Mouse (Mus musculus): ENCODE data around the gene Grik4.

Gene Grik4

DNA sequence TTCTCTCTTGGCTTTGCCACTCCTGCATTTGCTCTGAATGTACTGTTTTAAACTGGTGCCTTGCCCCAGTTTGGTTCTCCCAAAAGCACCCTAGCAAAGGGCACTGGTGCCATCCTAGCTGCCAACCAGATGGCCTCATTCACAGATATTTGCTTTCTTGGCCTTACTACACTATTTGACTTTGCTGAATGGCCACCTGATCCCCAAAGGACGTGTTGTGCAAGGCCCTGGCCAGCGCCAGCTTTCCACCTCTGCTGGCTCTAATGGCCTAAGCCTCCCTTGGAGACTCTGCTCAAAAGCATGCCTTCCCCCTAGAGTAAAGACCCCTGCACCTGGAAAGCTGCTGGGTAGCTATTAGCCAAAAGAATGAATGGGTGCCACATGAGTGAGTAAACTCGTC, 194.1 kb downstream of the Grik4 start:
- no peak for DNase-seq (ENCODE audit: low read depth, low spot score)

GRCm38 (mm10) chr9:42745982-42746381, 198.3 kb downstream of the Grik4 start:
- DNase-seq (ENCODE audit: low read depth, low spot score) = no peak

DNA sequence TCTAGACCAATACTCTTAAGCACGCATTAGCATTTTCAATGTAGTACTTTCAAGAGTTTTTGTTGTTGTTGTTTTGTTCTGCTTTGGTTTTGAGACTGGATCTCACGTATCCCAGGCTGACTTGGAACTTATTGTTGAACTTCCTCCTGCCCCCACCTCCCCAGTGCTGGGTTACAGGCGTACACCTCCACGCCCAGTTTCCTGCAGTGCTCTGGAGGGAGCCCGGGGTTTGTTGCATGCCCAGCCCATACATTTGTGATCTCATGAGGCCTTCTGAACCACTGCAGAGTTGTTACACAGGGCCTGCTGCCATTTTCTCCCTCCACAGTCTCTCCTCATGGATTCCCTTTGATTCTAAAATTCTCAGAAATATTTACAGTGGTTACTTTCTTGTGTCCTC, 201.9 kb downstream of the Grik4 start:
- DNase-seq (ENCODE audit: low read depth, low spot score) = no peak

GRCm38 (mm10) chr9:42736697-42737335, 207.5 kb downstream of the Grik4 start:
- DNase-seq (ENCODE audit: low read depth, low spot score) = no peak

- no peak for DNase-seq (ENCODE audit: low read depth, low spot score)
These were observed 209.2 kb downstream of the Grik4 start for GRCm38 (mm10) chr9:42735086-42735485.

GRCm38 (mm10) chr9:42732731-42733318, 211.5 kb downstream of the Grik4 start:
- DNase-seq (ENCODE audit: low read depth, low spot score) = no peak

DNA sequence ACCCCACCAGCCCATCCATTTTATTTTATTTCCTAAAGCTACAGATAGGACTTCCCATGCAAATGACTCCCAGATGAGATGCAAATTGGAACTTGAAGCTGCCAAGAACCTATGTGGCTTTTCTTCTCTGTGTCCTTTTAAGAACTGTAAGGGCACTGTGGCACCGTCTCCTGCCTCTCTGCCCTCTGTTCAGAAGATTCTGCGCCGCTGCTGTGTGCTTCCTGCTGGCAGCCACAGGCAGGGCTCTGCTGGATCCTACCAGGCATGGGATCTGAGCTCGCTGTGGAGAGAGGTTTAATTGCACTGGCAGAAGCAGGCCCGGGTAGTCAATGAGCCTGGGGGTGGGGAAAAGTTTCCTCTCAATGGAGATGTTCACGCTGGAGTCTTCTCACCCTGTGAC, 215.8 kb downstream of the Grik4 start:
- no peak for DNase-seq (ENCODE audit: low read depth, low spot score)

- DNase-seq (ENCODE audit: low read depth, low spot score) = no peak
These were observed 216.6 kb downstream of the Grik4 start for GRCm38 (mm10) chr9:42727661-42728060.

GRCm38 (mm10) chr9:42727186-42727585, 217.1 kb downstream of the Grik4 start:
- no peak for DNase-seq (ENCODE audit: low read depth, low spot score)

GRCm38 (mm10) chr9:42724099-42724498, 220.2 kb downstream of the Grik4 start:
- DNase-seq (ENCODE audit: low read depth, low spot score) = no peak

GRCm38 (mm10) chr9:42722501-42722900, 221.8 kb downstream of the Grik4 start:
- no peak for DNase-seq (ENCODE audit: low read depth, low spot score)

GRCm38 (mm10) chr9:42721718-42722117, 222.6 kb downstream of the Grik4 start:
- no peak for DNase-seq (ENCODE audit: low read depth, low spot score)

GRCm38 (mm10) chr9:42721146-42721545, 223.1 kb downstream of the Grik4 start:
- DNase-seq (ENCODE audit: low read depth, low spot score) = no peak

- DNase-seq (ENCODE audit: low read depth, low spot score) = no peak
These were observed 230.4 kb downstream of the Grik4 start for GRCm38 (mm10) chr9:42713912-42714311.

DNA sequence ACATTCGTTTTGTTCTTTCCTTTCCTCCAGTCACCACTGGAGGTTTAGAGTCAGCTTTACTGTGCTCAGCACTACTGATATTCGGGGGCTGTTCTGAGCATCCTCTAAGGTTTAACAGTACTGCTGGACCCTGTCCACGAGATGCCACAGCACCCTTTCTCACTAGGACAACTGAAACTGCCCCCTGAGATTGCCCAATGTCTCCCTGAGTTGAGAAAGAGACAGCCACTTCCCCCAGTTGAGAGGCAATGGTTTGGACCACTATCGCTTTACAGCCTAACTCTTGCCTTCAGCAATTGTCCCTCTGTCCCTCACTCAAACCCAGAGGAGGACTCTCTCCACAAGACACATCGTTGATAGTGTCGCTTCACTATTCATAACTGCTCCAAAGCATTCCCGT, 238.4 kb downstream of the Grik4 start:
- no peak for DNase-seq (ENCODE audit: low read depth, low spot score)

DNA sequence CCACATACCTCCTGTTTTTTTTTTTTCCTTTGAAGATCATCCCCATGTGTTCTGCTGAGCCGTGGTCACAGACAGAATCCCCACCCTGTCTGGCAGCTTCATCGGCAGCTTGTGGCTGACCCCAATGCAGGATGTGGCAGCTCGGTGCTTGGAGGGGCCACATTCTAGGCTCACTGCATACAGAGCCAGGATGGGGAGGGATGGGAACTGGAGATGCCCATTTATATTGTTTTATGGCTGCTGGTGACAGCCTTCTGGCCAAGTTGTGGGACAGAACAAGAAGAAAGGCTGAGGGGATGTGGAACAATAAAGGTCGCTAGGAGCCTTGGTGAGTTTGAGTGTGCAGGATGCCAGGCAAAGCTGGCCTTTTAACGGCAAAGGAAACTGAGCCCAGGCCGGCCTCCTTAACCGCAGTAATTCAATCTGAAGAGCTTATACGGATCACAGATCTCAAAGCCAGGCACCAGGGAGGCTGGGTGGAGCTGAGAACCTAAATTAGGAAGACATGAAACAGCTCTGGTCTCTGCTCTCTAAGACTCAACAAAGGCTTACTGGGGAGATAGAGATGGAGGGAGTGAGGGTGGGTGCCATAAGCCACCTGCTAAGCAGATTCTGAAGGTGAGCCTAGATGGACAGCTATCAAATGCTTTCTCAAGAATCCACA, 241.0 kb downstream of the Grik4 start:
- no peak for DNase-seq (ENCODE audit: low read depth, low spot score)

DNA sequence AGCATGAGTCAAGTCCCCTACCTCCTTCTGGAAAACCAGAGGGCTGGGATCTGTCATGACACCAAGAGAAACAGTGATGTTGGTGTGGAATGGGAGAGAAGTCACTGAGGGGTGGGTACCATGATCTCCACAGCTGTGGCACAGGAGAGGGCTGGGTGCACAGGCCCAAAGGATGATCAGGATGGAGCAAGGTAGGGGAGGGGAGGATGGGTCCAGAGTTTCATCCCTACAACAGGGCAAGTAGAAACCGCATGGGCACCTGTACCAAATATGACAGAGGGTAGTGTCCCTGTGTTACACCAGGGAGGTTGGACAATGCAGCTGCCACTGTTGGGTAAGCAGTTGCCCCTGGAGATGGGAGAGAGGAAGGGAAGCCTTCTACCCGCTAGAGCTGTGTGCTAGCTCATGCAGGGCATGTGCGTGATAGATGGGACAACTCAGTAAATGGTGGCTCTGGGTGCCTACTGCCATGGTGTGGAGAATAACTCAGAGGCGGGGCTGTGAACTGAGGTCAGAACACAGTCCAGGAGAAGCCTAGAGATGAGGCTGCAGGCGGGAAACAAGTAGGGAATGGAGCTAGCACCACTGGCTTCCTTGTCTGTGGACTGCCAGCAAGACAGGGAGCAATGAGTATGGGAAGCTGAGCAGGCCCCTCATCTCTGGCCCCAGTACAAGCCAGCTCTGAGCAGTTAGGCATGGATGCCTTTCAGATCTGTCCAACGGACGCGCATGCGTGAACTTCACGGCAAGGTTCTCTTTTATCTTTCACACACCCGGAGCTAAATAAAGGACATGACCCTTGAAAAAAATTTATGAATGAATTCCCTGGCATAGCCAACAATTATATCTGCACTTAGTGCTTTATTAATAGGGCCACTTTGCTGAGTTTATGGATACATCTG, 241.8 kb downstream of the Grik4 start:
- no peak for DNase-seq (ENCODE audit: low read depth, low spot score)

- no peak for DNase-seq (ENCODE audit: low read depth, low spot score)
These were observed 242.6 kb downstream of the Grik4 start for GRCm38 (mm10) chr9:42701729-42702128.

DNA sequence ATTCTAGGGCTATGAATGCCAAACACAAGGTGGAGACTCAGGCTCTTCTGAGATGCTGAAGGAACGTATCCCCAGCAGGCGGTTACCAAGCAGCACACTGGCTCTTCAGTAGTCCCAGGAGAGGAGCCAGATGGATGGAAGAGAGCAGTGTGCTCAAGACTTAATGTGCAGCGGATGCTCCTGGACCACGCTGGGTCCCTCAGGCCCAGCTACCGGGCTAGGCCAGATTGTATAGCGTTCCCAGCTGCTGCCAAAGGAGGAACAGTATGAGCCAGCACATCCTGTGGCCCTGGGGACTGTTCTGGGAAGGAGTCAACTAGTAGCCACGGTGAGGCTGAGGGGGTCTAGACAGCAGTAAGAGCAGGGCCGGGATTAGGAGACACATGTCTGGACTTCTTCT, 251.3 kb downstream of the Grik4 start:
- no peak for DNase-seq (ENCODE audit: low read depth, low spot score)

- peak; percentile 12 for DNase-seq (ENCODE audit: low read depth, low spot score)
These were observed 256.1 kb downstream of the Grik4 start for GRCm38 (mm10) chr9:42688143-42688542.

GRCm38 (mm10) chr9:42686104-42686503, 258.2 kb downstream of the Grik4 start:
- DNase-seq (ENCODE audit: low read depth, low spot score) = no peak

DNA sequence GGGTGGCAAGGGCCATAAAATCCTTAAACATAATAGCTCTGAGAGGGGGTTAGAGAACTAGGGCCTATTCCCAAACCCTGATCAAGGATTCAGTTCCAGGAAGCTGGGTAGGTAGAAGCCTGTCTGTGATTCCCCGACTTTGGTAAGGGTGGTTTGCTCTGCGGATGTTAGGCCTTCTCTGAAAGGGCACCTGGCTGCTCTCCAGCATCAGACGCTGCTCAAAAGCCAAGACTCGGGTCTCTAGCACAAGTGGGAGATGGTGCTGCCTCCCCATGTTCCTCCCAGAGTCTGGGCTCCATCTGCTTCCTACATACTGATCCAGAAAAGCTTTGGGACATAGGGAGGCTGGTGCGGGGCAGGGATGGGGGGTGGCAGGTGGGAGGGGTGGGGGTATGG, 270.3 kb downstream of the Grik4 start:
- DNase-seq (ENCODE audit: low read depth, low spot score) = no peak
